Mouse (Mus musculus) megakaryocyte progenitor cell, adult 5-6 weeks (primary cell): ENCODE measurements around the gene Dhx36. TPM values are rescaled to one million over a fixed set of nuclear protein-coding genes. Genes with fewer than 3 reads are reported as not detected.

Experiments
- ATAC-seq: replicated peaks from 2 replicates; pipeline ENCODE4 v1.8.0; 2016; ENCODE audit warnings: mild to moderate bottlenecking, moderate TSS enrichment, inconsistent platforms; ENCODE audit not compliant: poor library complexity
- total RNA-seq, 2 experiments: library from RNA; stranded (forward) in 1 of 2; stranded (reverse) in 1 of 2; fragments of 157-497, 149-512 nt in 1 of 2; fragments of 200-1000 nt in 1 of 2; gene quantifications; 2 replicates each; pipeline versions ENCODE4 v1.2.3 to v1.2.4; 2015 to 2017

Gene Dhx36
- 43.2 and 46.6 TPM in 2 replicates for total RNA-seq (2015)
- total RNA-seq (2017) = 38.9 and 43.9 TPM in 2 replicates

DNA sequence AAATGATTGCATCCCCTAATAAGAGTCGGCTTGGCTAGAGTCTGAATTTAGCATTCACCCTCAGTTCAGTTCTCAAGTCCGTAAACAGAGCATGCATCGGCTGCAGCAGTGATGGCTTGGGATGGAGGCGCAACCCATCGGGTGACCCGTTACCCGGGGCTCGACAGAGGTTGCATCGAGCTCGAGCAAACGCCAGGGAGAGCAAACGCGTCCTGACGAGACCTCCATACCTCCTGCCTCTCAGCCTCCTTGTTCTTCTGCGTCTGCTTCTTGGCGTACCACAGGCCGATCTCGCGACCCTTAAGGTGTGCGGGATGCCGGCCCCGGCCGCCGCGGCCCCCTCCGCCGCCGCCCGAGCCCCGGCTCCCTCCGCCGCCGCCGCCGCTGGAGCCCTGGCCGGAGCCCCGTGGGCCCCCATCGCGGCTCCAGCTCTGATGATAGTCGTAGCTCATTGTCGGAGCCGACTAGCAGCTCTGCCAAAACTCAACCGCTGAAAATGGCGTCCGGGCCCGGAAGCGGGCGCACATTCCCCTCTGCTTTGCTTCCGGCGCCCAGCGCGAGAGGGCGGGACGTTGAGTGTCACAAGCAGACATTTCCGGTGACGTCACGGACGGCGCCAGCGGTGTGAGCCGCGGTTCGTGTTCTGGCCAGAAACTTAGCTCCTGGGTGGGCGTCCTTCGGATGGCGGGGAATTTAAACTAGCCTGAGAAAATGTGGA, at the start of gene Dhx36:
Gene Dhx36 (minus strand): TSS at position 517 of the 718 bp plus-strand sequence.
- ATAC-seq = peak; percentile 99

GRCm38 (mm10) chr3:62527593-62527992, 20.8 kb upstream of the Dhx36 start:
- ATAC-seq = no peak

GRCm38 (mm10) chr3:62527160-62527559, 20.4 kb upstream of the Dhx36 start:
- ATAC-seq = peak; percentile 74

GRCm38 (mm10) chr3:62507206-62507647, 423 bp upstream of the Dhx36 start:
- no peak for ATAC-seq

- ATAC-seq = no peak
Measured at GRCm38 (mm10) chr3:62505166-62505900, 1.5 kb downstream of the Dhx36 start.

DNA sequence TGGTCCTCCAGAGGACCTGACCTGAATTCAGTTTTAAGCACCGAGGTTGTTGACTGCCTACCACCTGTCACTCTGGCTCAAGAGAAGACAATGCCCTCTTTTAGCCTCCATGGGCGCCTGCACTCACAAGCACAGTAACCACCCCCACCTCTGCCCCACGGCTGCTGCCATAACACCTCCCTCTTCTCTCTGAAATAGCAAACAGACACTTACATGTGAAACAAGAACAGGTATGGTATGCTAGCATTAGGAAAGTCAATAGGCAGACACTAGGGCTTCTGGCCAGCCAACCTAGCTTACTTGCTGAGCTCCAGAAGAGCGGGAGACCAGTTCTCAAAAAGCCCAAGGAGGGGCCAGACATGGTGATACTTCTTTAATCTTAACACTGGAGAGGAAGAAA, 7.5 kb downstream of the Dhx36 start:
- ATAC-seq = no peak

GRCm38 (mm10) chr3:62492568-62492967, 14.2 kb downstream of the Dhx36 start:
- peak; percentile 98 for ATAC-seq

GRCm38 (mm10) chr3:62484340-62484739, 22.5 kb downstream of the Dhx36 start:
- no peak for ATAC-seq

DNA sequence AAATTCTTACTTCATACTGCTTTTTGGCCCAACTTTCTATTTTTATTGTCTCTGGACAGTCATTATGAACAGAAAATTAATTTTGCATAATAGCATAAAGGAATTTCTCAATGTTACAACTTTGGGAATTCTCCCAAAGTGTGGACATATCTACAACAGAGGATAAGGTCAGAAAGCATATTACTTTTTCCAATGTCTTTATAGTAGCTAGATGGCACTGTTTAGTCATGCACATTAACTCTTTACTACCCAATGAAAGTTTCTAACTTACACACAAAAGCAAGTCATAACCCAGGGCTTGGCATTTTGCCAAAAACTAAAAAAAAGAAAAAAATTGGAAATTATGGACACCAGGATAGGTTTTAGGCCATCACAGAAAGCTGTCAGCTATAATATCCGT, 36.6 kb downstream of the Dhx36 start:
- ATAC-seq = no peak

GRCm38 (mm10) chr3:62464276-62464675, 42.5 kb downstream of the Dhx36 start:
- ATAC-seq = no peak

DNA sequence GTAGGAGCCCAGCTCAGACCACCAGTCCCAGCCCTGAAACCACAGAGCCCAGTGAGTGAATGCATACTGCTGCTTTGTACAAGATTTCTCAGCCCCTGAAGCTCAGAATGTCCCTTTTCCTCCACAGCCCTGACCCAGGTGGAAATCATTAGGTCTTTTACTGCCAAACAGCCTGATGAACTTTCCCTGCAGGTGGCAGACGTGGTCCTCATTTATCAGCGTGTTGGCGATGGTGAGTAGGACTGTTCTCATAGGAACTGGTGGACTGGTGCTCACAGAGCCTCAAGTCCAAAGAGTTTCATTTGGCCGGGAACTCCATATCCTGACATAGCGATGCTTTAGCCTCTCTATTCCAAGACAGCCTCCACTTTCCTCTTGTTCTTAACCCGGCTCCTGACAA, 47.3 kb downstream of the Dhx36 start:
- ATAC-seq = no peak

DNA sequence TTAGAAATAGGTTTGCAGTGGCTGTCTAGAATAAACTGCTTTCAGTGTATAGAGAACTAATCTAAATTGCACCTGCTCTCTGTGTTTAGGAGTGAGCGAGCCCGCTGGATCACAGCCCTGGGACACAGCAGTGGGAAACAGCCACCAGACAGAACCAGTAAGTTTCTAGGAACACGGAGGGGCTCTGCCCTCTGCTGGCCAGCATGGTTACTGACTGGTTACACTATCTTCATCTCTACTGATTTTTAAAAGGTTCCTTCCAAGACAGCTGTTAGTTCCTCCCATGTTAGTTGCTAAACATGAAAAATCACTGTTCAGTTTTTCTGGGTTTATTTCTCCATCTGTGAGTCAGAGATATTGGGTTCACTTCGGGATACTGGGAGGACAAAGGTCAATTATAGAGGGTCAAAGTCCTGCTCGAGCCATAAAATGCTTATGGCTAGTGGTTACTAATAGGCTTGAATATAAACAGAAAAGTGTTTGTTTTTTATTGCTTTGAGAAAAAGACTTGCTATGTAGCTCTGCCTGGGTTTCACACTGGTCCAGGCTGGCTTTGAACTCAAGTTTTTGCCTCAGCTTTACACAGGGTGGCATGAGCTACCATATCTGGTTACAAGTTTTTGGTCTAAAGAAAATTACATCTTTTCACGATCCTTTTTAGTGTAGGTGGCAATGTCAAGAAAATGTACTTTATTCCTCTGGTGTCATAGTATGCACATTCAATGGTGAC, 48.4 kb downstream of the Dhx36 start:
- peak; percentile 88 for ATAC-seq

DNA sequence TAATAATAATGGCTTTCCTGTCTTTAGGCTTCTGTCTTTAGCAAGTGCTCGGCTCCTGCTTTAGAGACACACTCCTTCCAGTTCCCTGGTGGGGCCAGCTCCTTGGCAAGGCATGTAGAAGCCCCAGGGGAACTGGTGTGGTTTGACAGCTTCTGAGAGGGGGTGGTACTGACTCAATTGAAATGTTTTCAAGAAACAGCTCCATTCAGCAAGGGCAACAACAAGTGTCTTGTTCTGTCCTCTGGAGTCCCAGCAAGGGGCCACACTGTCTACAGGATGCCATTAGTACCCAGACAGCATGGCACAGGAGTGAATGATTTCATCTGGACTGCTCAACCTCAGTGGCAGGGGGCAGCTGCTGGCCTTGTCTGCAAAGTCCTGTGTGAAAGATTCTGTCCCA, 51.0 kb downstream of the Dhx36 start:
- ATAC-seq = no peak

DNA sequence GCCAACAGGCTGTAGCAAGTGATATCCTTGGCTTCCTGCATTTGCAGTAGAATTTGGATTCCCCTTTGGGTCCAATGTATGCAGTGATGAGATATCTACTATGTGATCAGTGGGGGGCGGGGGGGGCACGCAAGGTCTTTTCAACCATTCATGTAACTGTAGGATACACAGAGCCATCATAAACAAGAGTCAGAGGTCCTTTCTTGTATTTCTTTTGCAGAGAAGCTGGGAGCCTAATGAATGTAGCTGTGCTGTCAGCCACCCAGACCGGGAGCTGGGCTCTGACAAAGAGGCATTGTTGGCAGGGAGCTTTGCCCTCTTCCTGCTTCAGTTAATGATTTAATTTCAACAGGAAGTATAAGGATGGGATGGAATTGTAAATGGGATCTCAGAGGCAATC, 52.7 kb downstream of the Dhx36 start:
- no peak for ATAC-seq

DNA sequence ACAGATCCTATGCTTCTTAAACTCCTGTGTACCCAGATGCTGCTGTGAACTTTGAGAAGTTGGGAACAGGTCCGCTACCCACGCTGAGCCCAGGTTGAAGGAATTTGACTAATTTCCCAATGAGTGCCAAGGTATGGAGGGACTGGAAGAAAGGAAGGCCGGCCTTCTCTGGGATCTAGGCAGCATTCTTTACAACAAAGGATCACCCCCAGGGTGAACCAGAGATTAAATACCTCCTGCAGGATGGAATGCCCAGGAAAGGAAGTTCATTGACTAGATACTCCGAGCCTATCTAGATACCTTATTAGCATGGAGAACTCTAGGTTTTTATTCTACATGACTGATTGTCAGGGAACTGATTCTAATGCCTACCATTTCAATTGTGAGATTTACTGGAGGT, 53.8 kb downstream of the Dhx36 start:
- ATAC-seq = no peak

GRCm38 (mm10) chr3:62449871-62450496, 56.8 kb downstream of the Dhx36 start:
- no peak for ATAC-seq

DNA sequence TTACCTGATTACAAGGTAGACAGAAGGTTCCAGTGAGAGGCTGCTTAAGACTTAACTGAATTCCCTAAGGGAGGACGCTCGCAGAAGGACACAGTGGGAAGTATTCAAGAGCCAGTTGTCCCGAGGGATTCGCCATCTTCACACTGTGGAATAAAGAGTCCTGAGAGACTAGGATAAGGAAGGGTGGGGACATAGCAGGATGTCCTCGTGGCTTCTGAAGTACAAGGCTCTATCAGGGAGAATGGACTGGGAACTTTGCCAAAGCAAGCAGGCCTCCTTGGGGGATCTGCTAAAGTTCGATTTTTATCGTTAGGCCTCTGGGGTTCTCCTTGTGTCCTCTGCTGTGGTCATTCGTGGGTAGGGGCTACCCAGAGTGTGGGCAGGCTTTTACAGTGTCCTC, 59.7 kb downstream of the Dhx36 start:
- no peak for ATAC-seq

DNA sequence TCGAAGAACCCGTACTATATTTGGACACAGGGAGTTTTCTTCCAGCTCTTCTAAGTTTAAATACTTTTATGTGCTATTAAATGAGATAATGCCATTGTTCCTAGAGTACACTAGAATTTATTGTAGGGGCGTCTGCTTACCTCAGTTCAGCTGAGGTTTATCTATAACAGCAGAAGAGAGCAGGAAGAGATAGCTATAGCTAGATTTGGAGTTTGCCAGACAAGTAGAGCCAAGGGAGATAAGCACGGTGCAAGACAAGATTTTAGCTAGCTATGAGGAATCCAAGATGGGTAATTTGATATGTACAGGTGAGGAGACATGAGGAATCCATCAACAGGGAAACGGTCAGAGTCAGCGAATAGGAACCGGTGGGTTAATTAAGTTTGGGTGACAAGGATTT, 60.5 kb downstream of the Dhx36 start:
- no peak for ATAC-seq

- no peak for ATAC-seq
Measured at GRCm38 (mm10) chr3:62443582-62444194, 63.1 kb downstream of the Dhx36 start.

- ATAC-seq = no peak
Measured at GRCm38 (mm10) chr3:62440431-62440969, 66.3 kb downstream of the Dhx36 start.
